Mouse (Mus musculus): ENCODE results near the gene 5730455P16Rik. TPM values are rescaled to one million over a fixed set of nuclear protein-coding genes. Genes with fewer than 3 reads are reported as not detected.

Gene 5730455P16Rik
- polyA plus RNA-seq, 1 experiment from 2014 or later: 32.2 TPM

GRCm38 (mm10) chr11:80313462-80313861 lies 64.4 kb downstream of the 5730455P16Rik start:
- Histone ChIP-seq H3K4me1 (replicated peaks) (peaks cover 88% of the 10 kb centered on the region), H3K27me3 (no peaks in the 10 kb centered on the region), H3K36me3 (no peaks in the 10 kb centered on the region), H3K9me3 (no peaks in the 10 kb centered on the region), H3K9ac (replicated peaks) (no peak overlapping the region), H3K4me2 (replicated peaks) (no peak overlapping the region), H3K4me3 (replicated peaks) (no peak overlapping the region), H3K27ac (peak overlapping the region; percentile 82)
- WGBS: 68% methylated on average over 1 of the region's 1 CpGs
- no peak for ATAC-seq

- WGBS: 7% methylated on average over 6 of the region's 6 CpGs
- ATAC-seq: no peak
- Histone ChIP-seq H3K4me3 (replicated peaks) (no peak overlapping the region), H3K9ac (replicated peaks) (no peak overlapping the region), H3K9me3 (no peaks in the 10 kb centered on the region), H3K36me3 (no peaks in the 10 kb centered on the region), H3K4me1 (replicated peaks) (peaks cover 80% of the 10 kb centered on the region), H3K4me2 (replicated peaks) (no peak overlapping the region), H3K27ac (peak overlapping the region; percentile 82), H3K27me3 (no peaks in the 10 kb centered on the region)
Measured at GRCm38 (mm10) chr11:80312565-80312964, 65.3 kb downstream of the 5730455P16Rik start.

GRCm38 (mm10) chr11:80312049-80312448 lies 65.8 kb downstream of the 5730455P16Rik start:
- Histone ChIP-seq H3K36me3 (no peaks in the 10 kb centered on the region), H3K4me2 (replicated peaks) (no peak overlapping the region), H3K9ac (replicated peaks) (no peak overlapping the region), H3K9me3 (no peaks in the 10 kb centered on the region), H3K4me3 (replicated peaks) (no peak overlapping the region), H3K27me3 (no peaks in the 10 kb centered on the region), H3K27ac (peak overlapping the region; percentile 82), H3K4me1 (replicated peaks) (peaks cover 80% of the 10 kb centered on the region)
- 17% methylated on average over 2 of the region's 2 CpGs for WGBS
- no peak; the same call in 1 of the 2 replicates for ATAC-seq

GRCm38 (mm10) chr11:80311271-80311670 lies 66.6 kb downstream of the 5730455P16Rik start:
- peaks cover 74% of the 10 kb centered on the region for H3K4me1 ChIP-seq (replicated peaks)
- no peaks in the 10 kb centered on the region for H3K27me3 ChIP-seq
- H3K9ac ChIP-seq (replicated peaks): no peak overlapping the region; the same call in 1 of the 2 replicates
- no peaks in the 10 kb centered on the region for H3K9me3 ChIP-seq
- ATAC-seq: no peak
- 63% methylated on average over 4 of the region's 4 CpGs for WGBS
- no peak overlapping the region for H3K4me3 ChIP-seq (replicated peaks)
- H3K27ac ChIP-seq: peak overlapping the region; percentile 82
- no peak overlapping the region; the same call in 1 of the 2 replicates for H3K4me2 ChIP-seq (replicated peaks)
- no peaks in the 10 kb centered on the region for H3K36me3 ChIP-seq

Other genes with a start within 250 kb of the 5730455P16Rik start
- gene Tefm, start 235.9 kb downstream of the 5730455P16Rik start, polyA plus RNA-seq (2015; fragmentation: Nextera tagmentation; extraction: Ambion mirVana): 28.3 and 31.2 TPM in 2 replicates
- gene Adap2, start 223.9 kb downstream of the 5730455P16Rik start, polyA plus RNA-seq (2015; fragmentation: Nextera tagmentation; extraction: Ambion mirVana): 2.5 and 2.7 TPM in 2 replicates
- gene Rnf135, start 194.2 kb downstream of the 5730455P16Rik start, polyA plus RNA-seq (2015; fragmentation: Nextera tagmentation; extraction: Ambion mirVana): 2.6 and 3.1 TPM in 2 replicates
- 69.7 and 70.5 TPM in 2 replicates for gene Rhot1, start 169.0 kb downstream of the 5730455P16Rik start, polyA plus RNA-seq (2015; fragmentation: Nextera tagmentation; extraction: Ambion mirVana)
- gene Rhbdl3, start 77.1 kb downstream of the 5730455P16Rik start, polyA plus RNA-seq (2015; fragmentation: Nextera tagmentation; extraction: Ambion mirVana): 15.3 and 28.0 TPM in 2 replicates
- 244 and 250 TPM in 2 replicates for gene Zfp207, start 5.2 kb upstream of the 5730455P16Rik start, polyA plus RNA-seq (2015; fragmentation: Nextera tagmentation; extraction: Ambion mirVana)
- gene Psmd11, start 50.6 kb upstream of the 5730455P16Rik start, polyA plus RNA-seq (2015; fragmentation: Nextera tagmentation; extraction: Ambion mirVana): 321 and 336 TPM in 2 replicates
- 88.3 and 98.6 TPM in 2 replicates for gene Cdk5r1, start 99.0 kb upstream of the 5730455P16Rik start, polyA plus RNA-seq (2015; fragmentation: Nextera tagmentation; extraction: Ambion mirVana)

Data from midbrain, embryonic 13.5 days (tissue).